In the genomic region with DNA sequence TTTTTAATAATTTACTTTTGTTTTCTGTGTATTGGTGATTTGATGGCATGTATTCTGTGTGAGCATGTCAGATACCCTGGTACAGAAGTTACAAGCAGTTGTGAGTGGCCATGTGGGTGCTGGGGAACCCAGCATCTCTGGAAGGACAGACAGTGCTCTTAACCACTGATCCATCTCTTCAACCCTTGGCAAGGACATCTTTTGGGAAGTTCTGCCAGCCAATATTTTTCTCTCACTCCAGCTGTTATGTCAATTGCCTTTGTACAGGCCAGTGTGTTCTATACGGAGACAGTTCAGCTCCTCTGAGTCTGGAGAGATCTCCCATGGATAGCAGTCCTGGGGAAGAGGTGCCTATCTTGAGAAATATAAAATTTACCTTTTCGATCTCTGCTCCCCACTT, we compare ENCODE assay signal across 21 mouse cellular contexts. TPM values are rescaled to one million over a fixed set of nuclear protein-coding genes. Genes with fewer than 3 reads are reported as not detected.
DNase-seq lines count a peak whose midpoint lies in the region; ATAC-seq and TF ChIP-seq lines count a peak whose summit lies in the region.
"Had no signal": no experiment of that assay in that cellular context is flagged by ENCODE, and none has a peak within 500 bp of the region (broad histone marks: within the 10 kb centered on the region; RNA-seq: fewer than 3 reads in every experiment).

No protein-coding gene starts in this region.

- H3K4me3 ChIP-seq in heart, embryonic 12.5 days = no peak overlapping the region
- no peak overlapping the region for H3K4me3 ChIP-seq in liver, adult 2 months (ENCODE audit: insufficient read depth, low read depth, low read length)
- H3K4me3 ChIP-seq in liver, embryonic 11.5 days (ENCODE audit: low read depth, low read length) = no peak overlapping the region
- no peak overlapping the region for H3K4me3 ChIP-seq in midbrain, embryonic 11.5 days (ENCODE audit: low read depth, low read length)
- no peak overlapping the region for H3K4me3 ChIP-seq in midbrain, embryonic 15.5 days

- H3K27me3 ChIP-seq in heart, embryonic 12.5 days (replicated peaks) = no peaks in the 10 kb centered on the region
- no peaks in the 10 kb centered on the region for H3K27me3 ChIP-seq in liver, adult 2 months (ENCODE audit: control insufficient read depth, insufficient read depth, low read length)
- H3K27me3 ChIP-seq in liver, embryonic 11.5 days (replicated peaks; ENCODE audit: control insufficient read depth, insufficient read depth, low read length) = no peaks in the 10 kb centered on the region
- no peaks in the 10 kb centered on the region for H3K27me3 ChIP-seq in midbrain, embryonic 11.5 days (ENCODE audit: control insufficient read depth, insufficient read depth, low read length)
- H3K27me3 ChIP-seq in midbrain, embryonic 15.5 days (replicated peaks) = no peaks in the 10 kb centered on the region
- H3K27me3 ChIP-seq: CH12.LX, Patski had no signal

- no peaks in the 10 kb centered on the region for H3K36me3 ChIP-seq in heart, embryonic 12.5 days
- no peaks in the 10 kb centered on the region for H3K36me3 ChIP-seq in liver, adult 2 months (ENCODE audit: control insufficient read depth, insufficient read depth, low read length)
- H3K36me3 ChIP-seq in liver, embryonic 11.5 days (ENCODE audit: control insufficient read depth, insufficient read depth, low read length) = no peaks in the 10 kb centered on the region
- no peaks in the 10 kb centered on the region for H3K36me3 ChIP-seq in midbrain, embryonic 11.5 days (ENCODE audit: control insufficient read depth, insufficient read depth, low read length)
- H3K36me3 ChIP-seq in midbrain, embryonic 15.5 days (replicated peaks) = no peaks in the 10 kb centered on the region
- H3K36me3 ChIP-seq: G1E had no signal

- no peak for TF ChIP-seq POLR2A in liver, adult 2 months (IDR thresholded peaks at IDR 0.05; ENCODE audit: extremely low read depth, insufficient read depth, low read length)

- H3K4me2 ChIP-seq in heart, embryonic 12.5 days = no peak overlapping the region
- no peak overlapping the region for H3K4me2 ChIP-seq in liver, embryonic 11.5 days
- no peak overlapping the region for H3K4me2 ChIP-seq in midbrain, embryonic 11.5 days
- no peak overlapping the region for H3K4me2 ChIP-seq in midbrain, embryonic 15.5 days

- H3K9ac ChIP-seq in heart, embryonic 12.5 days = no peak overlapping the region
- no peak overlapping the region for H3K9ac ChIP-seq in liver, adult 2 months (ENCODE audit: low read depth, low read length)
- no peak overlapping the region for H3K9ac ChIP-seq in liver, embryonic 11.5 days (ENCODE audit: low read depth, low read length)
- H3K9ac ChIP-seq in midbrain, embryonic 11.5 days (ENCODE audit: low read length) = no peak overlapping the region
- H3K9ac ChIP-seq in midbrain, embryonic 15.5 days = no peak overlapping the region

- H3K9me3 ChIP-seq in heart, embryonic 12.5 days (replicated peaks) = no peaks in the 10 kb centered on the region
- H3K9me3 ChIP-seq in liver, embryonic 11.5 days (ENCODE audit: control insufficient read depth, low read length) = no peaks in the 10 kb centered on the region
- H3K9me3 ChIP-seq in midbrain, embryonic 11.5 days (ENCODE audit: control insufficient read depth, low read length) = no peaks in the 10 kb centered on the region
- H3K9me3 ChIP-seq in midbrain, embryonic 15.5 days = no peaks in the 10 kb centered on the region
- H3K9me3 ChIP-seq: G1E had no signal

- 92% methylated on average over 2 of the region's 2 CpGs for WGBS in heart, embryonic 12.5 days
- WGBS in liver, adult 2 months = 59% methylated on average over 2 of the region's 2 CpGs
- 87% methylated on average over 2 of the region's 2 CpGs for WGBS in liver, embryonic 11.5 days
- WGBS in midbrain, embryonic 11.5 days = 89% methylated on average over 2 of the region's 2 CpGs
- WGBS in midbrain, embryonic 15.5 days = 95% methylated on average over 2 of the region's 2 CpGs

- TF ChIP-seq CTCF in liver, adult 2 months (IDR thresholded peaks at IDR 0.05; ENCODE audit: low read depth, low read length) = no peak

- H3K79me2 ChIP-seq in liver, adult 2 months (ENCODE audit: control insufficient read depth, insufficient read depth, low read length) = no peaks in the 10 kb centered on the region

- DNase-seq in heart, adult 11 months = peak; percentile 54
- peak; percentile 82 for DNase-seq in liver, adult 2 months (ENCODE audit: extremely low read depth, low read depth, low spot score)
- no peak for DNase-seq in liver, embryonic 11.5 days (ENCODE audit: low spot score)
- peak; percentile 6 for DNase-seq in midbrain, embryonic 11.5 days (ENCODE audit: low spot score, missing footprints)
- DNase-seq: adrenal gland, adult 2 months; adrenal gland, adult 8-10 months; adrenal gland, postnatal 10 days; adrenal gland, postnatal 14 days; adrenal gland, postnatal 25 days; adrenal gland, postnatal 36 days; B cell, adult 2 months; cerebellum, adult 11 months; cerebellum, adult 11-12 months; cerebellum, adult 18-20 months had no signal

- H3K27ac ChIP-seq in heart, embryonic 12.5 days (ENCODE audit: poor library complexity, severe bottlenecking) = no peak overlapping the region
- H3K27ac ChIP-seq in liver, adult 2 months (replicated peaks; ENCODE audit: insufficient read depth, low read depth, low read length) = peak overlapping the region; percentile 30; the same call in 1 of the 2 replicates
- H3K27ac ChIP-seq in liver, embryonic 11.5 days (ENCODE audit: low read depth, low read length) = no peak overlapping the region
- no peak overlapping the region for H3K27ac ChIP-seq in midbrain, embryonic 11.5 days (ENCODE audit: low read depth, low read length)
- no peak overlapping the region for H3K27ac ChIP-seq in midbrain, embryonic 15.5 days

- 0 out of 2 replicates have a peak, but pooled peaks cover 4% of the 10 kb centered on the region for H3K4me1 ChIP-seq in heart, embryonic 12.5 days (replicated peaks)
- peaks cover 4% of the 10 kb centered on the region; the same call in 1 of the 2 replicates for H3K4me1 ChIP-seq in liver, adult 2 months (ENCODE audit: control insufficient read depth, insufficient read depth, low read length)
- H3K4me1 ChIP-seq in liver, embryonic 11.5 days (replicated peaks; ENCODE audit: control insufficient read depth, insufficient read depth, low read length) = peaks cover 9% of the 10 kb centered on the region
- H3K4me1 ChIP-seq in midbrain, embryonic 11.5 days (ENCODE audit: control insufficient read depth, insufficient read depth, low read length) = no peaks in the 10 kb centered on the region
- H3K4me1 ChIP-seq in midbrain, embryonic 15.5 days = no peaks in the 10 kb centered on the region

- no peak for ATAC-seq in heart, embryonic 12.5 days (ENCODE audit: insufficient number of reproducible peaks, low FRiP score)
- ATAC-seq in liver, embryonic 11.5 days (replicated peaks; ENCODE audit: low FRiP score) = no peak
- ATAC-seq in midbrain, embryonic 11.5 days (ENCODE audit: low FRiP score) = no peak
- ATAC-seq in midbrain, embryonic 15.5 days (replicated peaks) = no peak
- ATAC-seq: activated CD4-positive, CD25-positive, alpha-beta regulatory T cell, adult 4 months; CD4-positive, CD25-positive, alpha-beta regulatory T cell, adult 4 months; Patski had no signal

RNA-seq across cellular contexts. Expression of gene Ddc, which starts 24.2 kb away (rescaled TPM):
- polyA plus RNA-seq in heart, embryonic 12.5 days (2016; fragmentation: Nextera tagmentation; extraction: Ambion mirVana) = 51.8 and 55.2 TPM in 2 replicates
- 56.4 and 67.3 TPM in 2 replicates for total RNA-seq in liver, adult 2 months (2014; rRNA removed)
- 75.7 and 82.3 TPM in 2 replicates for polyA plus RNA-seq in liver, adult 2 months (2012; rRNA removed)
- polyA plus RNA-seq in liver, embryonic 11.5 days (2014; fragmentation: Nextera tagmentation; extraction: Ambion mirVana) = 15.9 and 17.2 TPM in 2 replicates
- 18.0 and 21.9 TPM in 2 replicates for polyA plus RNA-seq in midbrain, embryonic 11.5 days (2014; fragmentation: Nextera tagmentation; extraction: Ambion mirVana)
- polyA plus RNA-seq in midbrain, embryonic 15.5 days (2015; fragmentation: Nextera tagmentation; extraction: Ambion mirVana) = 20.4 and 21.1 TPM in 2 replicates
